Mouse (Mus musculus): ENCODE measurements around the gene Pdgfa.

The Pdgfa gene

GRCm38 (mm10) chr5:138994786-138995720, 2.1 kb downstream of the Pdgfa start:
- peak; percentile 62 for DNase-seq (ENCODE audit: low read depth)

- peak; percentile 10 for DNase-seq (ENCODE audit: low read depth)
Observed at GRCm38 (mm10) chr5:138994108-138994785, 2.9 kb downstream of the Pdgfa start.

GRCm38 (mm10) chr5:138993371-138994107, 3.6 kb downstream of the Pdgfa start:
- no peak for DNase-seq (ENCODE audit: low read depth)

GRCm38 (mm10) chr5:138992611-138993370, 4.4 kb downstream of the Pdgfa start:
- no peak for DNase-seq (ENCODE audit: low read depth)

GRCm38 (mm10) chr5:138991734-138992133, 5.4 kb downstream of the Pdgfa start:
- DNase-seq (ENCODE audit: low read depth), result no peak

DNA sequence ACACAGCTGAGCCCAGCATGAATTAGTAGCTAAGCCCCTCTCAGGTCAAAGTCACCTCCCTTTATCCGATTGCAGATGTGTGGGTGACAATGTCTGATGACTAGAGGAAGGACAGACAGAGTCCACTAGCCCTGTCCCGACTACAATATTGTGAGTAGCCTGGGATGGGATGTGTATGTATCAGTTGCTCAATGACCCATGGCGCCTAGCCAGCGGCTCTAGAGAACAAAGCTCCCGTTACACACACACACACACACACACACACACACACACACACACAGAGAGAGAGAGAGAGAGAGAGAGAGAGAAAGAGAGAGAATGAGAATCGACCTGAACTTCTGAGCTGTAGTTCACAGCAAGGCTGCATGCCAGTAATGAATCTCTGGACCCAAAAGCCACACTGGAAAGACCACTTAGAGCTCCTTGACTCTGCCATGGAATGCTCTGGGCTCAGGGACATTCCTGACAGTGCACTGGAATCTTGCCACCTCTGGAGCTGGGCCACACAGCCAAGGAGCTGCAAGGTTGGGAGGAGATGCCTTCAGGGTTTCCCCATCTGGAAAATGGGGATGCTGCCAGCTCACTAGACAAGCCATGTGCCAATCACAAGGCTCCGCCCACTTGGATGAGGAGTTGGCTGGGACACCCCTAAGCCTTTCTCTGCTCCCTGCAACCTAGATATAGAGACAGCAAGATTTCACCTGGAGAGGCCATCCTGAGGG, 6.3 kb downstream of the Pdgfa start:
- no peak for DNase-seq (ENCODE audit: low read depth)

DNA sequence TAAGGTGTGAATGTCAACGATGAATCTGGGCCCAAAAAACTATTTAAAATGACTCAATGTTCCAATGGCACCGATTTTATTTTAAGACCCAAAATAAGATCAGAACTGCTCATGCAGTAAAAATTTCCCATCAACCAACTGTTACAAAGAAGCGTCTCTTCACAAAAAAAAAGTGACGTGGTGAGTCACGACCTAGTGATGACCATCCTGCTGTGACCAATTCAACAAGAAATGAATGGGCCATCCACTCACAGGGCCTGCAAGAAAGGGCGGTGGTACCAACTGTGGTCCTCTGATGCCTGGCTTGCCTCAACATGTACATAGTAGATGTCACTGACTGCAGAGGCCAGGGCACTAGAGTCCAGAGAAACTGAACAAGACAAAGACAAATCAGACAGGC, 7.6 kb downstream of the Pdgfa start:
- no peak for DNase-seq (ENCODE audit: low read depth)

DNA sequence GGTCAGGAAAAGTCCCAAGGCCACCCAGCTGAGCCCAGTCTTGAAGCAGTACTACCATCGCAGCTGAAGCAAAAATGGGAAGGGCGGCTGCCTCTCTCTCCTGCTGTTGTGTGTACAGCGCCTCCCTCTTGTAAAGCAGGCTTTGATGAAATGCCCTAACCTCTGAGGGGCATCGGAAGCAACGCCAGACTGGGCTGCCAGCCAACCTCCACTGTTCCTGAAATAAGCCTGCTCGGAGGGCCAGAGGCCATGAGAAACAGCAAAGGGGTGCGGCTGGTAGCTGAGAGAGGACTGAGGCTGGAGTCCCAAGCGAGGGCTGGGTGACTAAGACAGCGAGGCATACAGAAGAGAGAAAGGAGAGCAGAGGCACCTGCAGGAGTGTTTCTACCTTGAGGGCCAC, 8.4 kb downstream of the Pdgfa start:
- DNase-seq (ENCODE audit: low read depth), result no peak

- DNase-seq (ENCODE audit: low read depth), result no peak
Observed at GRCm38 (mm10) chr5:138987994-138988393, 9.2 kb downstream of the Pdgfa start.

DNA sequence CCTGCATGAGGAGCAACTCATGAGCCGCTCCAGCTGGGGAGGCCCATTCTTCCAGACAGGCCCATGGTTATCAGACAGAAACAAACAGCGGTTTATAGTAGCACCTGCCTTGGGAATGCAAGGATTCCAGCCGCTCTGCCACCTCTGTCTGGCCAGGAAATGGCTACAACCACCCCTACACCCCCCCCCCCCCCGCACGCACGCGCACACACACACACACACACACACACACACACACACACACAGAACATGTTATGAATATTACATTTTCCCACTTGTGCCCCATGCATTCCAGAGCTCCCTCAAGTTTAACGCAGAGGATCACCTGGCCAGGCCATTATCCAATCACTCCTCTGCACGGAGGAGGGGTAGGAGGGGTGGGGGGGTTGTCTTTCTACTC, 15.2 kb downstream of the Pdgfa start:
- DNase-seq (ENCODE audit: low read depth), result no peak

DNA sequence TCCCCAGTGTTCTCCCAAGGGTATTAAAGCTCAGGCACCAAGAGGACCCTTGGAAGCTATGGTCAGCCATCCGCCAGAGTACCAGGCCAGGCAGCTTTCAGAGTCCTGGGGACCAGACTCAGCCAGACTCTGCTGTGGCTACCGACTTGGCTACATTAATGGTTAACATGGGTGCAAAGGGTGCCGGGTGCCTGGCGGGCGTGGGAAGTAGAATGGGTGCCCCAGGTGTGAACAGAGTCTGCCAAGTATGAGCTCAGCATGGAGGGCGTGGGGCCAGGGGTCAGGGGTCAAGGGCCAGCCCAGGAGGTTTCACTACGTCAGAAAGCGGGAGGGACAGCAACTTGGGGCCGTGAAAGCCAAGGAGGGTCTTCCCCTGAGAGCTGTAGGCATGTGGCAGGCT, 16.6 kb downstream of the Pdgfa start:
- DNase-seq (ENCODE audit: low read depth), result no peak

- DNase-seq (ENCODE audit: low read depth), result no peak
Observed at GRCm38 (mm10) chr5:138979840-138980239, 17.3 kb downstream of the Pdgfa start.

GRCm38 (mm10) chr5:138977759-138978158, 19.4 kb downstream of the Pdgfa start:
- DNase-seq (ENCODE audit: low read depth), result no peak

- no peak for DNase-seq (ENCODE audit: low read depth)
Observed at GRCm38 (mm10) chr5:138974911-138975485, 22.2 kb downstream of the Pdgfa start.

DNA sequence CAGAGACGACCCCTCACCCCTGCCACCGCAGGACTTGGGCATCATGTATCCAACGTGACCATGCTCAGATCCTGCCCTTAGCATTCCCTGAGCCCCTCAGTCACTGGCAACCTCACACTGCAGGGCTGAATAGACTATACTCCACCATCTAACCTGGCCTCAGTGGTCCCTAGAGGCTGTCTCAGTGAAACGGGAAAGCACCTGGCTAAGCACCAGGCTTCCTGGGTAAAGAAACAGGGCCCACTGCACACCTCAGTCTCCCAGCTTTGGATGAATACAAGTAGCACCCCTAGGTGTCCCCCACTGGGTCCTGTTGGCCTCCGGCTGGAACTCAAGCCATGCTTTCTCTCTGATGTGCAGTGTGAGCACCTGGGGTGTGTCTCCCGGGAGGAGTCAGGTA, 23.7 kb downstream of the Pdgfa start:
- DNase-seq (ENCODE audit: low read depth), result no peak

- DNase-seq (ENCODE audit: low read depth), result no peak
Observed at GRCm38 (mm10) chr5:138971405-138971804, 25.8 kb downstream of the Pdgfa start.

GRCm38 (mm10) chr5:138970056-138970490, 27.1 kb downstream of the Pdgfa start:
- DNase-seq (ENCODE audit: low read depth), result no peak

- no peak for DNase-seq (ENCODE audit: low read depth)
Observed at GRCm38 (mm10) chr5:138966033-138966724, 31.0 kb downstream of the Pdgfa start.

DNA sequence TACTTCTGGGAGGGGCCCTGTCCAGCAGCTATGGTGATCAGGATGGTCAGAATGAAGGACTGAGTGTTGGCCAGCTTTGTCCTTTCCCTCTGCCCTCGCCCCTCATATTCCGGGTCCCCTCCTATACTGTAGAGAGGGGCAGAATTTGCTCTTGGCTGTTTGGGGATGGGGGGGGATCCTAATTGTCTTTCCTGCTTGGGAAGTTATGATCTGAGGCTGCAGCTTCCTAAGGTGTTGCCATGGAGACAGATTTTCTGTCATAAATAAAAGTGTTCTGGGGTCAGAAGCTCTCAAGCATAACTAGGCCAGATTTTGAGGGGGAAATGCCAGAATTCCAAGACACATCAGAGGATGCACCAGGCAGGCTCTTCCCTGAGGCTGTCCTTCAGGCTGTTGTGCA, 31.6 kb downstream of the Pdgfa start:
- DNase-seq (ENCODE audit: low read depth), result no peak

GRCm38 (mm10) chr5:138956427-138956833, 40.7 kb downstream of the Pdgfa start:
- DNase-seq (ENCODE audit: low read depth), result peak; percentile 13
